Mouse (Mus musculus) stomach, postnatal 0 days (tissue): ENCODE data around the gene Ikzf3.

Experiments
- CTCF ChIP-seq: IDR thresholded peaks from 2 replicates; pipeline ENCODE4 v1.5.1; 2016; ENCODE audit warnings: antibody characterized with exemption, low read depth, mild to moderate bottlenecking, moderate library complexity
- EP300 ChIP-seq: optimal IDR thresholded peaks from 2 replicates; pipeline ENCODE3; 2016; ENCODE audit warnings: antibody characterized with exemption

DNA sequence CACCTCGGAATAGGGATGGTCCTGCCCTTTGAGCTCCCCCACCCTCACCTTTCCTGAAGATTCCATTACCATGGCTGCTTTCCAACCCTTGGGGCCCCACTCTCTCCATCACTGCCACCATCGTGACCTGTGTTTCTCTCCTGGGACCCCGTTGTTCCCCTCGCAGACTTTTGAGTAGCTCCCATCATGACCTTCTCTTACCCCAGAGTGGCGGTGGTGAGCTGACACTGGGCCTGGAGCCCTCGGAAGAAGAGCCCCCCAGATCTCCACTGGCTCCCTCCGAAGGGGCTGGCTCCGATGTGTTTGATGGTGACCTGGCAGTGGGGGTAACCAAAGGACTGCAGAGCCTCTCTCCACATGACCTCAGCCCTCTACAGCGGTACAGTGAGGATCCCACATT lies 110.1 kb downstream of the Ikzf3 start:
- TF ChIP-seq CTCF (no peak), EP300 (no peak)
